Mouse (Mus musculus) myocyte (in vitro differentiated cells): ENCODE results near the gene Celf2.

Experiments
- CEBPB ChIP-seq: IDR thresholded peaks from 2 replicates; pipeline ENCODE4 v1.6.1; 2011; ENCODE audit warnings: mild to moderate bottlenecking, moderate library complexity; ENCODE audit not compliant: poor library complexity, insufficient read depth, severe bottlenecking
- E2F4 ChIP-seq: IDR thresholded peaks from one replicate; pipeline ENCODE4 v1.6.1; 2011; ENCODE audit warnings: mild to moderate bottlenecking, control low read depth, moderate library complexity; ENCODE audit not compliant: insufficient read depth
- MAX ChIP-seq: IDR thresholded peaks from one replicate; pipeline ENCODE4 v1.6.1; 2011; ENCODE audit warnings: low read depth, mild to moderate bottlenecking, control low read depth
- MYOD1 ChIP-seq, 3 experiments: IDR thresholded peaks; one replicate each; pipeline ENCODE4 v1.6.1; 2011; ENCODE audit warnings: control low read depth in 2 of 3, low read depth in 2 of 3, mild to moderate bottlenecking in 2 of 3, moderate library complexity in 1 of 3; ENCODE audit not compliant: insufficient read length in 2 of 3, control insufficient read depth in 1 of 3
- POLR2A ChIP-seq: IDR thresholded peaks from one replicate; pipeline ENCODE4 v1.6.1; 2011; ENCODE audit warnings: low read depth, mild to moderate bottlenecking, control low read depth, moderate library complexity; ENCODE audit not compliant: insufficient read length
- POLR2AphosphoS2 ChIP-seq: IDR thresholded peaks from one replicate; pipeline ENCODE4 v1.6.1; 2011; ENCODE audit warnings: low read depth, control low read depth; ENCODE audit not compliant: insufficient read length
- REST ChIP-seq: IDR thresholded peaks from one replicate; pipeline ENCODE4 v1.6.1; 2011; ENCODE audit warnings: mild to moderate bottlenecking, control low read depth, moderate library complexity; ENCODE audit not compliant: insufficient read depth, insufficient read length
- TCF12 ChIP-seq: IDR thresholded peaks from one replicate; pipeline ENCODE4 v1.6.1; 2011; ENCODE audit warnings: mild to moderate bottlenecking, control low read depth; ENCODE audit not compliant: poor library complexity, insufficient read depth, severe bottlenecking
- TCF3 ChIP-seq: IDR thresholded peaks from one replicate; pipeline ENCODE4 v1.6.1; 2011; ENCODE audit warnings: low read depth, control low read depth; ENCODE audit not compliant: insufficient read length

DNA sequence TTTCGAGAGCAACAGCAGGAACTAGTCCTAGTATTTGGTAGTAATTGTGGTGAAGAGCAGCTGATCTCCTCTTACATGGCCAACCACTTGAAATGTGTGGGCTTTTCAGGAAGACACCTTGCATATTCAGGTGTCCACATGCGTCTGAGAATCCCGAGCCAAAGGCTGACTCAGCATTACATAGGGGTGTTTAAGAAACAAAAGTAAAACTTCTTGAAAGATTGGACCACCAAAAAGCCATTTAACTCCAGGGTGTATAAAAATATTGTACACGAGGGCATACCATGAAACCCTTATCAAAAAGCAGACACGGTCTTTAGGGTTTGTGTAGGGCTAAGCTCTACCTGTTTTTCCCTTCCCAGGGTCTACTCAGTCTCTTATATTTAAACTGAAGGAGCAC is 965.7 kb downstream of the Celf2 start:
- TF ChIP-seq MAX (no peak), POLR2AphosphoS2 (no peak), POLR2A (no peak), TCF12 (no peak), TCF3 (no peak), E2F4 (no peak), CEBPB (no peak), REST (no peak), MYOD1 (IDR thresholded peaks at IDR 0.05; ENCODE audit: control insufficient read depth in 1 of 3, insufficient read length in 2 of 3, low read depth in 2 of 3) (no peak)
